Mouse (Mus musculus) gastrocnemius, postnatal 10 days (tissue): ENCODE measurements around the gene Efemp2. TPM values are rescaled to one million over a fixed set of nuclear protein-coding genes. Genes with fewer than 3 reads are reported as not detected.

Experiments used
- DNase-seq: peaks from one replicate; pipeline ENCODE4 v3.0.0; 2021; ENCODE audit warnings: mixed read lengths
- total RNA-seq, 2 experiments: library from RNA; stranded (reverse); gene quantifications; 2 replicates each; pipeline ENCODE4 v1.2.3; 2021

Efemp2 gene
- total RNA-seq, 2 experiments from 2014 or later: 29.9 to 42.9 TPM

DNA sequence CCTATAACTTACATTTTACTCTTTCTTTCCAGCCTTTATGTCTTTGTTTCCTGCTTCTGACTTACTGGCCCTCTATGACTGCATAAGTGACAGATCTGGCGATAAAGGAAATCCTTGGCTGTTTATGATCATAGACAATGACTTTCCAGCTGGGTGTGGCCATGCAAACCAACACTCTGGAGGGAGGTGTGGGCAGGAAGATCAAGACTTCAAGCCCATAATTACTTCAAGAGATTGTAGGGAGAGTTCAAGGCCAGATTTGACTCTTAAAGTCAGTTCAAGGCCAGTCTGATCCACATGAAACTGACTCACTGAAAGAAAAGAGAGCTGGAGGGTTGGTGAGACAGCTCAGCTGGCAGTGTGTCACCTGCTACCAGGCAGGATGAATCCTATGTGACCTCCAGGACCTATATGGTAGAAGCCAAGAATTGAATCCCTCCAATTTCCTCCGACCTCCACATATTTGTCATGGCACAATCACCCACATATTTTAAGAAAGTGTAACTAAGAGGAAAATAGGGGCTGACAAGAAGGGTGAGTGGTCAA, 26.6 kb downstream of the Efemp2 start:
- no peak for DNase-seq

DNA sequence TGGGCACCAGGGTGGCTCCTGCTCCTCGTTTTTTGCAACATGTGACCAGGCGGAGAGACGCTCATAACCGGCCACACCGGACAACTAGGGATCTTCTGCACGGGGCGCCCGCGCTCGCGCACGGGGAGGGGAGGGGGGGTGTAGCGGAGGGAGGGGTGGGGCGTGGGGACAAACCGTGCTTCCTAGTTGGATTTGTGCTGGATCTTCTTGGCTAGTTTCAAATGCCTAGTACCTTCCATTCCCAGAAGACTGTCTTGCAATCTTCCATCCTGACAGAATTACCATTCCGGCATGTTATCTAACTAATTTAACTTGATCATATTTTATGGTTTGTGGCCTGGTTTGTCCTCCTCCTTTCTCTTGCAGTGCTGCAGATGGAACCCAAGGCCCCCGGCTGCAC, 29.9 kb downstream of the Efemp2 start, which contains the start of gene 1700020D05Rik:
TSS of gene 1700020D05Rik (minus strand) at position 101 of the 400 bp plus-strand sequence.
- DNase-seq: no peak

DNA sequence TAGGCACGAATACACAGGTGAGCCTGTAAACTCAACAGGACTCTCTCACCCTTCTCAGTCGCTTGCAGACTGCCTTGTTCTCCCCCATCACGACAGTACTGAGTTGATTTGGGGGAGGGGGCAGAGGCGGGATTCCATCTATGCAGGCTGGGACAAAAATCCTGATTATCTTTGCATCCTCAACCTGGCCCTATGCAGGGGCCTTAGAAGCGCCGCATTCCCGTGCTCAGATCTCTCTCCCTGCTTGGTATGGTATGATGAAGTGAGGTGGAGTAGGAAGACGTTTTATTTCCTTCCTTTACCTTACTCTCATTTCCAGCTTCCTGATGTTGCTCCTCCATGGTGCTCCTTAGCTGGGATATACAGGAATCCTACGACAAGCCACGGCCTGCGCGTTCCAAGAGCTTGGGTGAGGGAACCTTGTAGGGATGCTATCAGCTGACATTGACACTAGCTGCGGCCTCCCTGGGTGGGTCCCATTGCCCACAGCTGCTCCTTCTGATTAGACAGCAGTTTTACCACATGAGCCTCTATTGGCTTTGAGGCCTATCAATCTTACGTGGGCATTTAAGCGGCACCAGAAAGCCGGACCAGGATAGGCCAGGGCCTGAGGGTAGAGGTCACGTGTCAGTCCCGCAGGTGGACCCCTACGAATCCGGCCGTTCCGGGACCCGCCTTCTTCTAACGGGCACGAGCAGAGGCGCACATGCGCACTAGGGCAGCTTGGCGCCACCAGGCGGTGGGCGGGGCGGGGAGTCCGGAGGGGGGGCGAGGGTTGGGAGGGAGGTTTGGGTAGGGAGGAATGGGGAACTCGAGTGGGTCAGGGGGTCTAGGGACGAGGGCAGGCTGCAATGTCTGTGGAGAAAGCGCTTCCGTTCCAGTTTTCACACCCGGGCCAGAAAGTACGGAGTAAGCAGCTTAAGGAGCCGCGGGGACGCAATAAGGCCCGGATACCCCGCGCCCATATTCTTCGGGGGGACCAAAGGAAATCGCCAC, 36.6 kb downstream of the Efemp2 start, which contains the start of gene Snx32:
TSS of gene Snx32 (minus strand) at position 508 of the 996 bp plus-strand sequence.
- peak; percentile 96 for DNase-seq

DNA sequence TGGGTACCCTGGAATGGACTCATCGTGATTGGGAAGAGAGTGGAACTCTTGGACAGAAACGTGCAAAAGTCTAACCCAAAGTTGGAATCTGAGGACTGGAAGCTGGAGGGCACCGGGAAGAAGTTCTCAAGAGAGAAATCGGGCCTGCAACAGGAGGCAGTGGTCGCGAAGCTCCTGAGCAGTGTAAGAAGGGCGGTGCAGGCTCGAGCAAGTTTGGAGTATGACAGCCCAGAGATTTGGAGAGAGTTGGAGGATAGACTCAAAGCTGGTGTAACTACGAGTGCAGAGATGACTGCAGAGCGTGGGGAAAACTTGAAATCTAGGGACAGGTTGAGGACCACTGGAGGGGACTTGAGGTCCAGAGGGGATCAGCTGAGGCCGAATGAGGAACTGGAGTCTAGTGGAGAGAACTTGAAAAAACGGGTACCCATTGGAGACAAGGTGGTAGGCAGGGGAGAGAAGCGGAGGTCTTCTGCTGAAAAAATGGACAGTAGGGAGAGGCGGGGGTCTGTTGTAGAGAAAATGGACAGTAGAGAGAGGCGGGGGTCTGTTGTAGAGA, 37.4 kb downstream of the Efemp2 start:
- no peak for DNase-seq

DNA sequence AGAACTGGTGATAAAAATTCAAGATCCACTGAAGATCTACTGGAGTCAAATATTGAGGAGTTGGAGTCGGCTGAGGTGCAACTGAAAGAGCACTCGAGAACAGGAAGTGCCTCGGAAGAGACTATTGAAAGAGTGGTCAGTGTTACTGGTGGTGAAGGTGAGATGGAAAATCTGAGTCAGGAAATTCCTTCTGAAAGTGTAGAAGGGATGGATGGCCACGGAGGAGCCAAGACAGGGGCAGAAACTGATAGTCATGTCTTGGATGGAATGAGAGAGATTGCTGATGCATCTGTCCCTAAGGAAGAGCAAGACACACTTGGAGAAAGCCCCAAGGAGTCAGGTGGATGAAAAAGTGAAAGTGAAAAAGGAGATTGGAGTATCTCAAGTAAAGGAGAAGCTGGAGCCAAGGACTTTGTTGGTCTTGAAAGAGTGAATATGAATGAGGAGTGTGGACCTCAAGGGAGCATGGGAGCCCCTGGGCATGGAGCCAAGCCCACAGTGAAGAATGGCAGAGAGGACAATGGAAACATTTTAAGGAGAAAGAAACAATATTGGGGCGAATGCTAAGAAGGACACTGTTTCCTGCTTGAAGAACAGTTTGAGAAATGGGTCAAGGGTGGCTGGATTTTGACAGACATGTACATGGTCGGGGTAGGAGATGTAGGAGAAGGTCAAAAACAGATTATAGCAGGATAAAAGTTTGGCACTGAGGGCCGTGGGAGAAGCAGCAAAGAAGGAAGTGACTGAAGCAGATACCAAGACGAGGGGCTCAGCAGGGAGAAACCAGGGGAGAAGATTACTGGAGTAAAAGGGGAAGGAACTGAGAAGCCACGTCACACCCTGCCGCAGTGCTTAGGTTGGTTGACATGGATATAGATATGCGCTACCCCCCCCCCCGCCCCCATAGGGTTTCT, 38.6 kb downstream of the Efemp2 start:
- no peak for DNase-seq

DNA sequence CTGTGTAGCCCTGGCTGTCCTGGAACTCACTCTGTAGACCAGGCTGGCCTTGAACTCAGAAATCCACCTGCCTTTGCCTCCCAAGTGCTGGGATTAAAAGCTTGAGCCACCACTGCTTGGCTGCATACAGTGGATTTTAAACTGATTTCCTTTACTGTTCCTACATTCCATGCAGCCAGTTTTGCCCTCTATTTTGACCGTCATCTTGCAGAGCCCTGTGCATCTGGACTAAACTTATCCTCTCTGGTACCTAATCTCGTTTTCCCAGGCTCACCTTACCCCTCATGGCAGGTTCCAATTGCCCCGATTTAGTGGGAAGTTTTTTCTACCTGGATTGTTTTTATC, 39.2 kb downstream of the Efemp2 start:
- no peak for DNase-seq

DNA sequence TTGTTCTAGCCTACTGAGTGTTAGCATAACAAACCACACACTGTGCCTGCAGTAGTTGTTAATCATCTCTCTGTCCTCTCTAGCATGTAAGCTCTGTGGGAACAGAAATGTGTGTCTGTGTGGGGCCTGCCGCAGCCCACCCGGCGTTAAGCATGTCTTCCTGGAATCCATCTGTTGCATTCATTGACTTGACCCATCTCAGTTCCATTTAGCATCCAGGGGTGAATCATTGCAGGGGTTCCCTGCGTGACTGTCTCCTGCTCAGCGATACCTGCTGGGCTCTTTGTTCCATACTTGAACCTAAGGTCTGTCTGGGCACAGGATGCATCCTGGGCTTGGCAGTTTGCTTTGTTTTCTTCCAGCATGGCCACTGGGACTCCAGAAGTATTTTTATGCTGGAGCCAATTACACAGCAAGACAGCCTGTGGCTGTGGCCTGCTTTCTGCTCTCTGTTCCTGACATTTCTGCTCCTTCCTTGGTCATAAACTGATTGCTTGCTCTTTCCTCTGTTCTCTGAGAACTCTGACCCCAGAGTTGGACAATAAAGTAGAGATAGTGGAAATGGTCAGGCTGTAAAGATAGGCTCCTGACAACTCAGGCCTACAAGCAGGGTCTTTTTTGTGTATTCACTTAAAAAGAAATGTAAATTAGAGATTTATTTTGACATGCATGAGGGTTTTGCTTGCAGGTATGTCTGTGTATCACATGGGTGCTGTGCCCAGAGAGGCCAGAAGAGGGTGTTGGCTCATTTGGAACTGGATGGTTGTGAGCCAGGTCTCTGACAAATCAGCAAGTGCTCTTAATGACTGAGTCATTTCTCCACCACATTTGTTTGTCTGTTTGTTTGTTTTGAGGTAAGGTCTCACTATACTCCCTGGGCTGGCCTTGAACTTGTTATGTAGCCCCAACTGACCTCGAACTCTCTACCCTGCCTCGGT, 42.4 kb downstream of the Efemp2 start:
- no peak for DNase-seq

DNA sequence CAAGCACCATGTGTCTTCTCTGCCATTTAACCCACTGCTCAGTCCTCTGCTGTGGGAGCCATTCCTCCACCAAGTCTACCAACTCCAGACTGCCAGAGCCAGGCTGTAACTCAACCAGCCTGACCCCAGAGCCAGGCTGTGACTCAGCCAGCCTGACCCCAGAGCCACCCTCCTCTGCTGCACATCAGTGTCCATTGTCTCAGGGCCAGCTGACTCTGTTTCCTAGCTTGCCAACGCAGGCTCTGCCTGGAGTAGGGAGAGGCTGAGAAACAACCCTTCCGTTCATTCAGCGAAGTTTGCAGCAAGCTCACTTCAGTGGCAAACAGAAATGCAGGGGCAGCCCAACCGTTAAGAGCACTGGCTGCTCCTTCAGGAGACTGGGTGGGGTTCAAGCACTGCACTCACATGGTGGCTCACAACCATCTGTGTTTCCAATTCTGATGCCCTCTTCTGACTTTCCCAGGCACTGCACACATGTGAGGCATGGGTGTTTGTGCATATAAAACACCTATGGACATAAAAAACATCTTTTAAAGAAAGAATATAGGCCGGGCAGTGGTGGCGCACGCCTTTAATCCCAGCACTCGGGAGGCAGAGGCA, 43.3 kb downstream of the Efemp2 start:
- no peak for DNase-seq

DNA sequence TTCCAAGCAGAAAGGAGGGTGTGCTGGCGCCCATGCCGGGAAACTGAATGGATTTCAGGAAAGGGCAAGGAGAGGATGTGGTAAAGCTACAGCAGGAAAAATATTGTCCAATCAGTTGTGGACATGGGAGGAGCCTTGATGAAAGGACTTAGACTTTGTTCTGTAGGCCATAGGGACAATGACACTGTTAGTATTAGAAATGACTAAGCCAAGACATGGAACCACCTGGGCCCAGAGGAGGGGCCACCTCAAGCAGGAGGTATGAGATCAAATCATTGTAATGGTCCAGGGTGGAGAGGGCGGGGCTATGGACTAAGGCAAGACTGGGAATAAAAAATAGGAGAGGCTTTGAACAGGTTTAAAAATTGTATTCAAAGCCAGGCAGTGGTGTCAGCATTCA, 45.0 kb downstream of the Efemp2 start:
- DNase-seq: no peak

DNA sequence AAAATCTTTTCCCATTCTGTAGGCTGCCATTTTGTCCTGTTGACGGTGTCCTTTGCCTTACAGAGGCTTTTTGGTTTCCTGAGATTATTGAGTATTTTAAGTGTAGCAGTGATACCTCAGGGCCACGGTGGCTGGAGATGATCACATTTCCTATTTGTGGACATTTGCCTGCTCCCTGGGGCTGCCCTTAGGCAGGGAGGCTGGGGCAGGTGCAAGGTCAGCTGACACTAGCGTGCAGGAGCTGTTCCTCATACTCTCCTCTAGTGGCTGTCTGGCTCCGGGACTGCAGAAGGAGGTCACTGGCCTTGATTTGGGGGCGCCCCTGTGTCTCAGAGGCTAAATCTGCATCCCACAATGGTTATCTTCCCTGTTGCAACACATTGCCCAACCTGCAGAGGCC, 51.5 kb downstream of the Efemp2 start:
- no peak for DNase-seq

DNA sequence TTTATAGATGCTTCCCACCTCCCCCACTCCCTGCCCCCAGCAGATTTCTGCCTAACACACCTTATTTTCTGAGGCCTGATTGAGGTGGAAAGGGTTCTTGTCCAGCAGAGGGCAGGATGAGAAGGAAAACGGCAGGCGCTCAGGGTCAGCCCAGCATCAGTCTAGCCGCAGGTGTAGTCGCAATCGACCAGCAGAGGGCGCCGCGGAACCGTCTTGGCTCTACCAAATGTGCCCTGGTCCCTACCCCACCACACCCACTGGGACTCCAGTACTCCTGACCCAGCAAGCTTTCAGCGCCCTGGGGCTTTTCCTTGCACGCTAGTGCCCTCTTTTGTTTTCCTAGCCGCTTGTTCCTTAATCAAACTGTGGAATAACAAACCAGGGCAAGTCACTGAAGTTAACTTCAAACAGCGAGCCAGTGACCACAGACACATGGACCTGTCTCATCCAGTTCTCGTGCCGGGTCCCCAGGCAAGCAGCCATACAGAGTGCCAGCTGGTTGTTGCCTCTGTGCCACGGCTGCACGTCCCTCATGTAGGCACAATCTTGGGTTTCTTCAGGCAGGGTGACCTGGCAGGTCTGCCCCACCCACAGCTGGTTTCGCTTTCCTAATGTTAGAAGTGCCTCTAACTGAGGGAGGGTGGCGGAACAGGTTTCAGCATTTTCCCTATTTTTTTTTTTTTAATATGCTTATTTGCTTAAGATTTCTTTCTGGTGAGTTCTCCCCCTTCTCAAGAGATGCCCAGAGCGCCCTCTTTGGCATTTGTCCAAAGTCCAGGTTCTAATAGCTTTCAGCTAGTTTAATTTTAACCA, 55.8 kb downstream of the Efemp2 start:
- peak; percentile 99 for DNase-seq

DNA sequence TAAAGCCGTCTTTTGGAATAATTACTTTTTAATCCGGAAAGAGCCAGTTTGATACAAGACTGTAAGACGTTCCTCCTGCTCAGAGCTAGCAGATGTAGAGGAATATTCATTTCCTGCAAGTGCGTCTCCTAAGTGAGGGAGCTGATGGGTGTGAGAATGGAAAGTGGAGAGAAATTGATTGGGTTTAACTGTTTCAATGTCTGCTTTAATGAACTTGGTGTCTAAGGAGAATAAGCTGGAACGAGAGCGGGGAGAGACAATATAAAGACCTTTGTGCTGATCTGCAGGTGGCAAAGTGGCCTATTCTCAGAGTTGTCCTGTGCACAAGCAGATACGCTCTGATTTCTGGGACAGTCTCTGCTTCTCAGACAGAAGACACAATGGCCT, 56.4 kb downstream of the Efemp2 start:
- no peak for DNase-seq

Other genes starting within 250 kb of the Efemp2 start
- gene Pacs1, start 200.8 kb upstream of the Efemp2 start, total RNA-seq: 10 to 100 TPM; 10.3 to 11.1 TPM
- gene Sf3b2, start 178.5 kb upstream of the Efemp2 start, total RNA-seq: 10 to 100 TPM; 81.9 to 88.6 TPM
- under 1 TPM; 0.28 to 0.47 TPM for gene Gal3st3, start 175.6 kb upstream of the Efemp2 start, total RNA-seq
- gene Catsper1, start 138.2 kb upstream of the Efemp2 start, total RNA-seq: not detected
- gene Cst6, start 124.4 kb upstream of the Efemp2 start, total RNA-seq: 1 to 10 TPM; 1.8 to 1.9 TPM
- gene Eif1ad, start 107.2 kb upstream of the Efemp2 start, total RNA-seq: 10 to 100 TPM; 14.0 to 15.6 TPM
- gene Banf1, start 106.8 kb upstream of the Efemp2 start, total RNA-seq: 100 to 1,000 TPM; 128 to 150 TPM
- 10 to 100 TPM; 39.8 to 45.4 TPM for gene Sart1, start 85.3 kb upstream of the Efemp2 start, total RNA-seq
- gene Tsga10ip, start 71.4 kb upstream of the Efemp2 start, total RNA-seq: under 1 TPM in 1 of 2 experiments, not detected in 1; 0.23 TPM
- 100 to 1,000 TPM; 513 to 561 TPM for gene Drap1, start 49.0 kb upstream of the Efemp2 start, total RNA-seq
- gene AI837181, start 48.8 kb upstream of the Efemp2 start, total RNA-seq: 10 to 100 TPM; 47.8 to 50.5 TPM
- gene Fosl1, start 26.4 kb upstream of the Efemp2 start, total RNA-seq: not detected
- gene Ccdc85b, start 16.1 kb upstream of the Efemp2 start, total RNA-seq: 1 to 10 TPM; 8.2 to 9.1 TPM
- gene Fibp, start 13.3 kb upstream of the Efemp2 start, total RNA-seq: 10 to 100 TPM; 53.2 to 54.6 TPM
- gene Ctsw, start 5.4 kb upstream of the Efemp2 start, total RNA-seq: under 1 TPM in 1 of 2 experiments, not detected in 1; 0.50 TPM
- 10 to 100 TPM; 24.7 to 29.9 TPM for gene Mus81, start 14.4 kb downstream of the Efemp2 start, total RNA-seq
- gene Cfl1, start 16.5 kb downstream of the Efemp2 start, total RNA-seq: 100 to 1,000 TPM; 305 to 378 TPM
- gene 1700020D05Rik, start 29.8 kb downstream of the Efemp2 start, total RNA-seq: 1 to 10 TPM in 1 of 2 experiments, under 1 TPM in 1; 0.47 to 1.4 TPM
- 1 to 10 TPM; 5.1 to 7.2 TPM for gene Snx32, start 36.6 kb downstream of the Efemp2 start, total RNA-seq
- gene Ovol1, start 86.7 kb downstream of the Efemp2 start, total RNA-seq: not detected
- gene Ap5b1, start 94.1 kb downstream of the Efemp2 start, total RNA-seq: 1 to 10 TPM; 1.6 to 2.7 TPM
- 10 to 100 TPM; 44.9 to 50.4 TPM for gene Rnaseh2c, start 127.9 kb downstream of the Efemp2 start, total RNA-seq
- 10 to 100 TPM; 31.6 to 39.9 TPM for gene Kat5, start 136.3 kb downstream of the Efemp2 start, total RNA-seq
- 10 to 100 TPM; 20.0 to 28.8 TPM for gene Rela, start 163.5 kb downstream of the Efemp2 start, total RNA-seq
- gene Sipa1, start 189.8 kb downstream of the Efemp2 start, total RNA-seq: 10 to 100 TPM; 25.5 to 36.6 TPM
- 10 to 100 TPM; 19.3 to 25.0 TPM for gene Map3k11, start 214.8 kb downstream of the Efemp2 start, total RNA-seq
- 10 to 100 TPM; 19.5 to 32.5 TPM for gene Pcnx3, start 215.0 kb downstream of the Efemp2 start, total RNA-seq
- not detected for gene Kcnk7, start 230.4 kb downstream of the Efemp2 start, total RNA-seq